Mouse (Mus musculus) liver, adult 2 months (tissue): ENCODE results near the gene Pla2r1. TPM values are rescaled to one million over a fixed set of nuclear protein-coding genes. Genes with fewer than 3 reads are reported as not detected.

ENCODE experiments used
- DNase-seq: peaks from one replicate; pipeline ENCODE4 v3.0.0-alpha.2; 2011; ENCODE audit warnings: low read depth, low spot score; ENCODE audit errors: extremely low read depth
- H3K27ac ChIP-seq: fragments of 200-500 bp; replicated peaks from 2 replicates; pipeline ENCODE4 v1.5.1; 2012; ENCODE audit warnings: low read depth, mild to moderate bottlenecking, control low read depth, inconsistent platforms, low read length; ENCODE audit not compliant: insufficient read depth
- H3K27me3 ChIP-seq: fragments of 200-500 bp; 2 replicates; pipeline ENCODE4 v1.6.1; 2012; ENCODE audit warnings: mild to moderate bottlenecking, moderate library complexity, low read length, inconsistent platforms; ENCODE audit not compliant: control insufficient read depth, insufficient read depth
- H3K36me3 ChIP-seq: fragments of 200-500 bp; 2 replicates; pipeline ENCODE4 v1.6.1; 2012; ENCODE audit warnings: low read length, inconsistent platforms; ENCODE audit not compliant: control insufficient read depth, insufficient read depth
- H3K4me1 ChIP-seq: fragments of 200-500 bp; 2 replicates; pipeline ENCODE4 v1.6.1; 2011; ENCODE audit warnings: low read length; ENCODE audit not compliant: control insufficient read depth, insufficient read depth
- H3K4me3 ChIP-seq: fragments of 200-500 bp; 2 replicates; pipeline ENCODE4 v1.5.1; 2011; ENCODE audit warnings: low read depth, mild to moderate bottlenecking, control low read depth, low read length, moderate library complexity; ENCODE audit not compliant: insufficient read depth
- H3K79me2 ChIP-seq: fragments of 200-500 bp; 2 replicates; pipeline ENCODE4 v1.6.1; 2012; ENCODE audit warnings: inconsistent platforms, mild to moderate bottlenecking, low read length, moderate library complexity; ENCODE audit not compliant: control insufficient read depth, insufficient read depth
- H3K9ac ChIP-seq: fragments of 200-500 bp; 2 replicates; pipeline ENCODE4 v1.6.1; 2012; ENCODE audit warnings: low read depth, mild to moderate bottlenecking, control low read depth, inconsistent platforms, low read length
- CTCF ChIP-seq: fragments of 200-500 bp; IDR thresholded peaks from 2 replicates; pipeline ENCODE4 v1.5.1; 2011; ENCODE audit warnings: low read depth, low read length, control low read depth
- POLR2A ChIP-seq: fragments of 200-500 bp; IDR thresholded peaks from 2 replicates; pipeline ENCODE4 v1.6.1; 2011; ENCODE audit warnings: low read length, control low read depth; ENCODE audit not compliant: insufficient read depth; ENCODE audit errors: extremely low read depth
- WGBS: fragments of 180-500 bp; shearing (Covaris S2); methylation state at CpG from one replicate; pipeline ENCODE4 v1.1.7; 2018; 5-methylcytosine and 5-hydroxymethylcytosine counted together
- polyA plus RNA-seq: library from polyadenylated mRNA; depleted of rRNA; stranded (reverse); fragments of >200 nt; gene quantifications from 2 replicates; pipeline ENCODE4 v1.2.3, GENCODE M21; 2012
- total RNA-seq: library from RNA; depleted of rRNA; stranded (reverse); fragments of >200 nt; gene quantifications from 2 replicates; pipeline ENCODE4 v1.2.3, GENCODE M21; 2014

Pla2r1 gene
- total and polyA plus RNA-seq, 2 experiments: 0.81 to 3.9 TPM

DNA sequence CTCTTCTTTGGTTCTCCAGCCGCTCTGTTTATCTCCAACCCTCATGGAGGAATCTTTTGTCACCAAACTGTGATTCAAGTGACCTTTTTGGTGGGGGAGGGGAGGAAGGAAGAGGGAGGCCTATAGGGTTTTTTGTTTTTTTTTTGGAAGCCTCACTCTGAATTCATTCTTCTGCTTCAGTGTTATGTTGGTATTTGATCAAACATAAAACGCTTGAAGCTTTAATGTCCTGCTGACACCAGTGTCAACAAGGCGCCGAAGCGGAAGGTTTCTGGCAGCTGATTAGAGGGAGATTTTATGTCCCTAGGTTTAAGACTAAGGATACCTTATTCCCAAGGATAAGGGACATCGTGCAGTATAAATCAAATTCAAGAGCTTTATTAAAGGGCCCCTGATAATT lies 143.9 kb downstream of the Pla2r1 start:
- Histone ChIP-seq H3K27ac (no peak overlapping the region), H3K79me2 (no peaks in the 10 kb centered on the region), H3K27me3 (no peaks in the 10 kb centered on the region), H3K4me1 (peaks cover 5% of the 10 kb centered on the region), H3K4me3 (no peak overlapping the region), H3K9ac (no peak overlapping the region), H3K36me3 (no peaks in the 10 kb centered on the region)
- TF ChIP-seq POLR2A: no peak
- WGBS: 86% methylated on average over 6 of the region's 6 CpGs
- DNase-seq: no peak

DNA sequence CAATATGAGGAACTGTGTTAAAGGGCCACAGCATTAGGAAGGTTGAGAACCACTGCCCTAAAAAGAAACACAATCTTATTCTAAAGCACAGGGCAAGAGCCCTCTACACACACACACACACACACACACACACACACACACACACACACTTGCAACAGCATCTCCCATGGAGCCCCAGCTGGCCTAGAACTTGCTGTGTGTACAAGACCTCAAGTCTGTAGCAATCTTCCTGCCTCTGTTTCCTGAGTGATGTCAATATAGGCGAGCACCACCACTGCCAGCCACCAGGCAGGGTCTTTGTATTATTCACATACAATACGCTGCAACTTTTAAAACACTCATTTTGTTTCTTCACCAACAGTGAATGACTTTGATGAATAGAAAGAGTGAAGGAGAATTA lies 145.7 kb downstream of the Pla2r1 start:
- Histone ChIP-seq H3K27ac (no peak overlapping the region), H3K9ac (no peak overlapping the region), H3K36me3 (no peaks in the 10 kb centered on the region), H3K79me2 (no peaks in the 10 kb centered on the region), H3K4me3 (no peak overlapping the region), H3K27me3 (no peaks in the 10 kb centered on the region), H3K4me1 (peaks cover 5% of the 10 kb centered on the region)
- TF ChIP-seq POLR2A: no peak
- TF ChIP-seq CTCF: no peak
- 90% methylated on average over 2 of the region's 2 CpGs for WGBS
- DNase-seq: no peak

DNA sequence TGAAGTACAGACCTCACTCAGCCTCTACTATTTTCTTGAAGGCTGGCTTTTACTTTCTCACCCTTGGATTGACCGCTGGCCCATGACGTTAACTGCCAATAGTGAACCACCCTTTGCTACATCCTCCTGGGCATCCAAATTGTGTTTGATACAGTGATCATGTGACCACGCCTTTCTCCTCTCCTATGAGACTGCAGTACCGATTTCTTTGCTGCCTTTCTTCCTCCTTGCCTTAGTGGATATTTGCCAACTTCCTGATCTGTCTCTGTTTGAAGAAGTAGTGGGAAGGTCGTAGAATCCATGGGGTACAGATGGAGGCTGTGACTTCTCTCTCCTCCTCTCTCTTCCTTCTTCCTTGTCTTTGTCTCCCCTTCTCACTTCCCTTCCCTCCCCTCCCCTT lies 147.7 kb downstream of the Pla2r1 start:
- Histone ChIP-seq H3K27ac (no peak overlapping the region), H3K79me2 (no peaks in the 10 kb centered on the region), H3K27me3 (no peaks in the 10 kb centered on the region), H3K4me1 (peaks cover 3% of the 10 kb centered on the region), H3K4me3 (no peak overlapping the region), H3K9ac (no peak overlapping the region), H3K36me3 (no peaks in the 10 kb centered on the region)
- 90% methylated on average over 5 of the region's 5 CpGs for WGBS
- DNase-seq: no peak
- TF ChIP-seq POLR2A: no peak
- no peak for TF ChIP-seq CTCF

DNA sequence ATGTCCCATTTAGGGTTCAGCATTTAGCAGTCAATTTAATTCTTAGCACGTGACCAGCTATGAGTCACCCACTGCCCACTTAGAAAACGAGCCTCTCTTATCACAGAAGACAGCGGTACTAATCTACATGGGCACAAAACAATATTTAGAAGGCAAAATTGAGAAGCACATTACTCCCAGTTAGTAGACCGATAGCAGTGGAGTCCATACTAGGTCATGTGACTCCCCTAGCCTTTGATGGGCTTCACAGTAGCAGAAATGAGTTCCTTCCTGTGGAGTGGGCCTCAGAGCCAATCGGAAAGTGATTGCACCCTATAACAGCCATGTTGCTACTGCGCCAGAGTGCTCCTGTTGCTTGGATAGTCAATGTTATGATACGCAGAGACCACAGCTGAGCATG lies 148.3 kb downstream of the Pla2r1 start:
- H3K79me2 ChIP-seq: no peaks in the 10 kb centered on the region
- 91% methylated on average over 7 of the region's 7 CpGs for WGBS
- no peaks in the 10 kb centered on the region for H3K4me1 ChIP-seq
- TF ChIP-seq POLR2A: no peak
- no peak for TF ChIP-seq CTCF
- DNase-seq: no peak
- H3K36me3 ChIP-seq: no peaks in the 10 kb centered on the region
- H3K9ac ChIP-seq: no peak overlapping the region
- H3K27me3 ChIP-seq: no peaks in the 10 kb centered on the region
- H3K27ac ChIP-seq: no peak overlapping the region
- no peak overlapping the region for H3K4me3 ChIP-seq

DNA sequence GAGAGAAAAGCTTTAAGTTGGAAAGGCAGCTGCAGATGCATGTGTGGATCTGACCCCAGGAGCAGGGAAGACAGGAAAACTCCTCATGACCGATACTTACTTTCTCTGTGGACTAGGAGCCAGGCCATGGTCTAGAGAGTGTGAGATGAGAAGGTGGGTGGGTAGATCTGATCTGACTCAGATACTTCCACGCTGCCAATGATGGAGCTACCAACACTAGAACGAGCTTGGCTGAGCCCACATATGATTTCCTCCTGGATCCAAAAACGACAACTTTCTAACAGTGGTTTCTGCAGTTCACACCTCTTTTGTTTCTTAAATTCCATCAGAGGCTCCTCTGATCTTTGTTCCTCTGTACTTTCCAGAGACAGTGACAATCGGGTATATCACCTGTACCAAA lies 151.4 kb downstream of the Pla2r1 start:
- Histone ChIP-seq H3K36me3 (no peaks in the 10 kb centered on the region), H3K4me3 (no peak overlapping the region), H3K27ac (no peak overlapping the region), H3K27me3 (no peaks in the 10 kb centered on the region), H3K79me2 (no peaks in the 10 kb centered on the region), H3K9ac (no peak overlapping the region), H3K4me1 (no peaks in the 10 kb centered on the region)
- 52% methylated on average over 5 of the region's 5 CpGs for WGBS
- TF ChIP-seq CTCF (no peak), POLR2A (no peak)
- no peak for DNase-seq

DNA sequence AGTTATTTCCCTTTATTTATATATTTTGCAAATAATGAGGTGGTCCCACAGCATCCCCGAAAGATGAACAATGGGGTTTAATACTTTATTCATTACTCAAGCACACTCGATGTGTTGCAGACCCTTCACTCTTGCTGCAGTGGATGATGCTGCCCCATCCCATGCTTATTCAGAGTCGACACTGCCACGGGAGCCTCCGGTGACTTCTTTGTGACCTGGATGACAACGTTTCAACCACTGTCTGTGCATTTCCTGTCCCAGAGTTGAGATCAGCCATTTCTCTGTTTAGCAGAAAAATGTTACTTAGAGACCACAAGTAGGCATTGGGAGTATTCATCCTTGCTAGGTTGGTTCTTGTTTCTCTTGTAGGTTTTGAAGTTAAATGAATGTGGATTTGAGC lies 159.3 kb downstream of the Pla2r1 start:
- no peak overlapping the region for H3K9ac ChIP-seq
- H3K36me3 ChIP-seq: no peaks in the 10 kb centered on the region
- H3K4me3 ChIP-seq: no peak overlapping the region
- no peaks in the 10 kb centered on the region for H3K4me1 ChIP-seq
- H3K27ac ChIP-seq: no peak overlapping the region
- H3K27me3 ChIP-seq: no peaks in the 10 kb centered on the region
- 69% methylated on average over 6 of the region's 6 CpGs for WGBS
- no peak for DNase-seq
- no peak for TF ChIP-seq CTCF
- no peak for TF ChIP-seq POLR2A
- H3K79me2 ChIP-seq: no peaks in the 10 kb centered on the region
